Mouse (Mus musculus) lung, embryonic 16.5 days (tissue): ENCODE measurements around the gene Creld1. TPM values are rescaled to one million over a fixed set of nuclear protein-coding genes. Genes with fewer than 3 reads are reported as not detected.
A peak's percentile ranks its signal among the peaks of the same experiment; 100 is the strongest.

Source experiments
- ATAC-seq: fragments of 200-750 bp; cut with Nextera tagmentation; 2 replicates; pipeline ENCODE4 v1.8.0; 2017; ENCODE audit warnings: low read depth, mild to moderate bottlenecking, moderate library complexity
- H3K27ac ChIP-seq: fragments of 300-500 bp; sonication (generic); 2 replicates; pipeline ENCODE4 v1.5.1; 2014; ENCODE audit warnings: mild to moderate bottlenecking, control low read depth, low read length
- H3K27me3 ChIP-seq: fragments of 300-500 bp; sonication (generic); 2 replicates; pipeline ENCODE4 v1.6.1; 2014; ENCODE audit warnings: low read depth, low read length, mixed read lengths; ENCODE audit not compliant: control insufficient read depth, insufficient read depth
- H3K36me3 ChIP-seq: fragments of 300-500 bp; sonication (generic); 2 replicates; pipeline ENCODE4 v1.6.1; 2014; ENCODE audit warnings: low read length; ENCODE audit not compliant: control insufficient read depth, insufficient read depth
- H3K4me1 ChIP-seq: fragments of 300-500 bp; sonication (generic); replicated peaks from 2 replicates; pipeline ENCODE4 v1.6.1; 2014; ENCODE audit warnings: low read length, mixed read lengths; ENCODE audit not compliant: control insufficient read depth, insufficient read depth
- H3K4me2 ChIP-seq: fragments of 300-500 bp; sonication (generic); 2 replicates; pipeline ENCODE4 v1.6.1; 2014; ENCODE audit warnings: low read depth, low read length, control low read depth
- H3K4me3 ChIP-seq: fragments of 300-500 bp; sonication (generic); 2 replicates; pipeline ENCODE4 v1.5.1; 2014; ENCODE audit warnings: mild to moderate bottlenecking, low read length, control low read depth
- H3K9ac ChIP-seq: fragments of 300-500 bp; sonication (generic); 2 replicates; pipeline ENCODE4 v1.6.1; 2014; ENCODE audit warnings: low read length, control low read depth
- H3K9me3 ChIP-seq: fragments of 300-500 bp; sonication (generic); 2 replicates; pipeline ENCODE4 v1.6.1; 2016; ENCODE audit warnings: low read length; ENCODE audit not compliant: control insufficient read depth
- WGBS: fragments of 180-500 bp; shearing (Covaris S2); extraction: QIAGEN DNeasy Blood & Tissue Kit; methylation state at CpG from one replicate; pipeline ENCODE4 v1.1.7; 2014; 5-methylcytosine and 5-hydroxymethylcytosine counted together
- polyA plus RNA-seq: library from polyadenylated mRNA; unstranded; fragments of >200 nt; fragmentation: Nextera tagmentation; extraction: Ambion mirVana; gene quantifications from 2 replicates; pipeline ENCODE4 v1.2.1, GENCODE M21; 2015

The Creld1 gene
- polyA plus RNA-seq, 1 experiment from 2014 or later, result 32.5 TPM

- Histone ChIP-seq H3K9me3 (no peaks in the 10 kb centered on the region), H3K9ac (no peak overlapping the region), H3K27ac (no peak overlapping the region), H3K4me2 (no peak overlapping the region), H3K4me3 (no peak overlapping the region), H3K36me3 (no peaks in the 10 kb centered on the region), H3K4me1 (peaks cover 9% of the 10 kb centered on the region; the same call in 1 of the 2 replicates), H3K27me3 (peaks cover 7% of the 10 kb centered on the region; the same call in 1 of the 2 replicates)
- 70% methylated on average over 10 of the region's 10 CpGs for WGBS
- no peak for ATAC-seq
Measured at GRCm38 (mm10) chr6:113478906-113479305, 4.2 kb upstream of the Creld1 start.

- Histone ChIP-seq H3K4me1 (peaks cover 15% of the 10 kb centered on the region), H3K36me3 (no peaks in the 10 kb centered on the region), H3K4me3 (no peak overlapping the region), H3K9me3 (no peaks in the 10 kb centered on the region), H3K4me2 (no peak overlapping the region), H3K9ac (no peak overlapping the region), H3K27me3 (peaks cover 7% of the 10 kb centered on the region; the same call in 1 of the 2 replicates), H3K27ac (no peak overlapping the region)
- ATAC-seq, result no peak
- WGBS, result 51% methylated on average over 18 of the region's 18 CpGs
Measured at GRCm38 (mm10) chr6:113480555-113481373, 2.3 kb upstream of the Creld1 start.

- 2% methylated on average over 56 of the region's 65 CpGs for WGBS
- ATAC-seq, result peak; percentile 32
- H3K9me3 ChIP-seq, result no peaks in the 10 kb centered on the region
- peak overlapping the region; percentile 62 for H3K4me3 ChIP-seq
- peak overlapping the region; percentile 90 for H3K4me2 ChIP-seq
- peak overlapping the region; percentile 67 for H3K9ac ChIP-seq
- H3K27me3 ChIP-seq, result peaks cover 7% of the 10 kb centered on the region; the same call in 1 of the 2 replicates
- H3K27ac ChIP-seq, result peak overlapping the region; percentile 84
- H3K4me1 ChIP-seq, result peaks cover 17% of the 10 kb centered on the region
- H3K36me3 ChIP-seq, result no peaks in the 10 kb centered on the region
Measured at GRCm38 (mm10) chr6:113482477-113483099, 509 bp upstream of the Creld1 start.

- Histone ChIP-seq H3K4me3 (peak overlapping the region; percentile 62), H3K36me3 (no peaks in the 10 kb centered on the region), H3K4me2 (peak overlapping the region; percentile 90), H3K27me3 (peaks cover 7% of the 10 kb centered on the region; the same call in 1 of the 2 replicates), H3K4me1 (peaks cover 21% of the 10 kb centered on the region), H3K27ac (peak overlapping the region; percentile 85), H3K9me3 (no peaks in the 10 kb centered on the region), H3K9ac (peak overlapping the region; percentile 76)
- 5% methylated on average over 10 of the region's 10 CpGs for WGBS
- ATAC-seq, result peak; percentile 34
Measured at GRCm38 (mm10) chr6:113483729-113484128, 632 bp downstream of the Creld1 start.

- ATAC-seq, result peak; percentile 9; the same call in 1 of the 2 replicates
- no peaks in the 10 kb centered on the region for H3K36me3 ChIP-seq
- H3K4me3 ChIP-seq, result no peak overlapping the region
- H3K27ac ChIP-seq, result peak overlapping the region; percentile 63; the same call in 1 of the 2 replicates
- WGBS, result 47% methylated on average over 7 of the region's 7 CpGs
- H3K4me2 ChIP-seq, result no peak overlapping the region
- peaks cover 7% of the 10 kb centered on the region; the same call in 1 of the 2 replicates for H3K27me3 ChIP-seq
- H3K4me1 ChIP-seq, result peaks cover 21% of the 10 kb centered on the region
- H3K9ac ChIP-seq, result no peak overlapping the region
- no peaks in the 10 kb centered on the region for H3K9me3 ChIP-seq
Measured at GRCm38 (mm10) chr6:113487125-113487576, 4.1 kb downstream of the Creld1 start.

- H3K9ac ChIP-seq, result no peak overlapping the region
- no peak overlapping the region for H3K27ac ChIP-seq
- H3K4me3 ChIP-seq, result no peak overlapping the region
- peaks cover 9% of the 10 kb centered on the region for H3K4me1 ChIP-seq
- no peaks in the 10 kb centered on the region for H3K27me3 ChIP-seq
- no peak overlapping the region for H3K4me2 ChIP-seq
- WGBS, result 93% methylated on average over 14 of the region's 14 CpGs
- no peaks in the 10 kb centered on the region for H3K9me3 ChIP-seq
- no peaks in the 10 kb centered on the region; the same call in 1 of the 2 replicates for H3K36me3 ChIP-seq
- ATAC-seq, result no peak
Measured at GRCm38 (mm10) chr6:113489410-113489809, 6.3 kb downstream of the Creld1 start.

- Histone ChIP-seq H3K27me3 (peaks cover 18% of the 10 kb centered on the region), H3K4me2 (no peak overlapping the region), H3K4me1 (peaks cover 12% of the 10 kb centered on the region), H3K36me3 (no peaks in the 10 kb centered on the region; the same call in 1 of the 2 replicates), H3K27ac (no peak overlapping the region), H3K9ac (no peak overlapping the region), H3K4me3 (no peak overlapping the region), H3K9me3 (no peaks in the 10 kb centered on the region)
- ATAC-seq, result no peak
- 72% methylated on average over 24 of the region's 24 CpGs for WGBS
Measured at GRCm38 (mm10) chr6:113492101-113492864, 9.2 kb downstream of the Creld1 start.

- H3K27ac ChIP-seq, result no peak overlapping the region
- peak overlapping the region; percentile 82 for H3K4me2 ChIP-seq
- under 1% methylated on average over 54 of the region's 54 CpGs for WGBS
- H3K4me3 ChIP-seq, result peak overlapping the region; percentile 51
- ATAC-seq, result peak; percentile 81
- H3K4me1 ChIP-seq, result peaks cover 6% of the 10 kb centered on the region
- H3K9ac ChIP-seq, result peak overlapping the region; percentile 67
- no peaks in the 10 kb centered on the region; the same call in 1 of the 2 replicates for H3K36me3 ChIP-seq
- no peaks in the 10 kb centered on the region for H3K9me3 ChIP-seq
- peaks cover 18% of the 10 kb centered on the region for H3K27me3 ChIP-seq
Measured at GRCm38 (mm10) chr6:113494258-113494788, 11.2 kb downstream of the Creld1 start.
